Mouse (Mus musculus) liver, adult 2 months (tissue): ENCODE results near the gene Bmpr1b.

ENCODE experiments used
- CTCF ChIP-seq: fragments of 200-500 bp; IDR thresholded peaks from 2 replicates; pipeline ENCODE4 v1.5.1; 2011; ENCODE audit warnings: low read depth, low read length, control low read depth
- POLR2A ChIP-seq: fragments of 200-500 bp; IDR thresholded peaks from 2 replicates; pipeline ENCODE4 v1.6.1; 2011; ENCODE audit warnings: low read length, control low read depth; ENCODE audit not compliant: insufficient read depth; ENCODE audit errors: extremely low read depth

GRCm38 (mm10) chr3:142212821-142213220 is 43.6 kb upstream of the Bmpr1b start:
- no peak for TF ChIP-seq CTCF
- no peak for TF ChIP-seq POLR2A
